Mouse (Mus musculus): ENCODE measurements at regions not wholly inside any gene's neighbourhood (a gene's known extent, or its start where the extent isn't known, plus 50 kb on each side); places are given as distances from the start of the nearest gene placed in this dataset.
"Not testable (repeated sequence)": the region's sequence is repeated elsewhere in the genome, so short reads cannot be mapped to it uniquely, and the experiment has no call there.

- H3K36me3 ChIP-seq (replicated peaks; ENCODE audit: control insufficient read depth, insufficient read depth, low read length): no peaks in the 10 kb centered on the region
- H3K4me3 ChIP-seq (ENCODE audit: low read depth, low read length): no peak overlapping the region
- H3K9ac ChIP-seq (replicated peaks; ENCODE audit: low read depth, low read length): no peak overlapping the region; the same call in 1 of the 2 replicates
- TF ChIP-seq EP300 (IDR thresholded peaks at IDR 0.05; ENCODE audit: low read depth) (no peak), CTCF (IDR thresholded peaks at IDR 0.05; ENCODE audit: low read depth) (no peak)
- H3K4me1 ChIP-seq (ENCODE audit: control insufficient read depth, insufficient read depth): no peaks in the 10 kb centered on the region
- H3K4me2 ChIP-seq (ENCODE audit: low read depth, low read length): no peak overlapping the region
- H3K27me3 ChIP-seq (ENCODE audit: control insufficient read depth, insufficient read depth, low read length): no peaks in the 10 kb centered on the region
- ATAC-seq (ENCODE audit: insufficient read depth, low read depth) (no peak), DNase-seq (ENCODE audit: low spot score) (no peak)
- H3K9me3 ChIP-seq (replicated peaks; ENCODE audit: control insufficient read depth, low read length): no peaks in the 10 kb centered on the region
- WGBS: 59% methylated on average over 2 of the region's 2 CpGs
- H3K27ac ChIP-seq (ENCODE audit: low read depth): no peak overlapping the region
Observed at GRCm38 (mm10) chr5:3247333-3247732, 94.0 kb upstream of the Cdk6 start.

DNA sequence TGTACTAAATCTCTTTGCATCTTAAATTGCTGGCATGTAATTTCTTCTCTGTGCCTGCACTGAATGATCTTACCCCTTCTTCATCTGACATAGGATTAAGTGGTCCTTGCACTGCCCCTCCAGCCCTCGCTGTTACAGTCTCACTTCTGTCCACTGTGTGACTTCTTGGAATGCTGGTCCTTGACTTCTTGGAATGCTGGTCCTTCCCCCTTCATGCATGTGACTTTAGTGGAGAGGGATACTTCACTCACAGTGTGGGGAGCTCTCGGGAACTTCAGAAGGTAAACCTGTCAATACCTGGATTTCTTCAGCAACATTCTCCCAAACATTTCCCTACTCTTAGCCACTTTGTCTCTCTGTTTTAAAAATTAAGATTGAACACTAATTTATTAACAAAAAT, 91.0 kb upstream of the Cdk6 start:
- 76% methylated on average over 2 of the region's 2 CpGs for WGBS
- H3K4me2 ChIP-seq (ENCODE audit: low read depth, low read length): no peak overlapping the region
- DNase-seq (ENCODE audit: low spot score) (no peak), ATAC-seq (ENCODE audit: insufficient read depth, low read depth) (no peak)
- no peaks in the 10 kb centered on the region for H3K4me1 ChIP-seq (ENCODE audit: control insufficient read depth, insufficient read depth)
- no peaks in the 10 kb centered on the region for H3K27me3 ChIP-seq (ENCODE audit: control insufficient read depth, insufficient read depth, low read length)
- H3K36me3 ChIP-seq (replicated peaks; ENCODE audit: control insufficient read depth, insufficient read depth, low read length): no peaks in the 10 kb centered on the region
- H3K27ac ChIP-seq (ENCODE audit: low read depth): no peak overlapping the region
- no peak overlapping the region for H3K4me3 ChIP-seq (ENCODE audit: low read depth, low read length)
- no peak overlapping the region for H3K9ac ChIP-seq (replicated peaks; ENCODE audit: low read depth, low read length)
- no peaks in the 10 kb centered on the region for H3K9me3 ChIP-seq (replicated peaks; ENCODE audit: control insufficient read depth, low read length)
- no peak for TF ChIP-seq EP300 (IDR thresholded peaks at IDR 0.05; ENCODE audit: low read depth)
- TF ChIP-seq CTCF (IDR thresholded peaks at IDR 0.05; ENCODE audit: low read depth): no peak

- no peak overlapping the region for H3K27ac ChIP-seq (ENCODE audit: low read depth)
- no peaks in the 10 kb centered on the region for H3K9me3 ChIP-seq (replicated peaks; ENCODE audit: control insufficient read depth, low read length)
- H3K9ac ChIP-seq (replicated peaks; ENCODE audit: low read depth, low read length): no peak overlapping the region
- ATAC-seq (ENCODE audit: insufficient read depth, low read depth) (no peak), DNase-seq (ENCODE audit: low spot score) (no peak)
- no peak overlapping the region for H3K4me2 ChIP-seq (ENCODE audit: low read depth, low read length)
- WGBS: 72% methylated on average over 1 of the region's 1 CpGs
- no peaks in the 10 kb centered on the region for H3K27me3 ChIP-seq (ENCODE audit: control insufficient read depth, insufficient read depth, low read length)
- H3K36me3 ChIP-seq (replicated peaks; ENCODE audit: control insufficient read depth, insufficient read depth, low read length): no peaks in the 10 kb centered on the region
- no peak overlapping the region for H3K4me3 ChIP-seq (ENCODE audit: low read depth, low read length)
- TF ChIP-seq EP300 (IDR thresholded peaks at IDR 0.05; ENCODE audit: low read depth) (no peak), CTCF (IDR thresholded peaks at IDR 0.05; ENCODE audit: low read depth) (no peak)
- H3K4me1 ChIP-seq (ENCODE audit: control insufficient read depth, insufficient read depth): 0 out of 2 replicates have a peak, but pooled peaks cover 4% of the 10 kb centered on the region
Observed at GRCm38 (mm10) chr5:3260289-3260688, 81.0 kb upstream of the Cdk6 start.

- not testable (repeated sequence) for H3K27me3 ChIP-seq (ENCODE audit: control insufficient read depth, insufficient read depth, low read length); H3K27ac ChIP-seq (ENCODE audit: low read depth); H3K36me3 ChIP-seq (replicated peaks; ENCODE audit: control insufficient read depth, insufficient read depth, low read length); ATAC-seq (ENCODE audit: insufficient read depth, low read depth); H3K4me2 ChIP-seq (ENCODE audit: low read depth, low read length); H3K9me3 ChIP-seq (replicated peaks; ENCODE audit: control insufficient read depth, low read length); H3K4me1 ChIP-seq (ENCODE audit: control insufficient read depth, insufficient read depth); H3K4me3 ChIP-seq (ENCODE audit: low read depth, low read length); H3K9ac ChIP-seq (replicated peaks; ENCODE audit: low read depth, low read length); DNase-seq (ENCODE audit: low spot score)
- 40% methylated on average over 8 of the region's 8 CpGs for WGBS
Observed at GRCm38 (mm10) chr5:3264988-3265738, 76.1 kb upstream of the Cdk6 start.

DNA sequence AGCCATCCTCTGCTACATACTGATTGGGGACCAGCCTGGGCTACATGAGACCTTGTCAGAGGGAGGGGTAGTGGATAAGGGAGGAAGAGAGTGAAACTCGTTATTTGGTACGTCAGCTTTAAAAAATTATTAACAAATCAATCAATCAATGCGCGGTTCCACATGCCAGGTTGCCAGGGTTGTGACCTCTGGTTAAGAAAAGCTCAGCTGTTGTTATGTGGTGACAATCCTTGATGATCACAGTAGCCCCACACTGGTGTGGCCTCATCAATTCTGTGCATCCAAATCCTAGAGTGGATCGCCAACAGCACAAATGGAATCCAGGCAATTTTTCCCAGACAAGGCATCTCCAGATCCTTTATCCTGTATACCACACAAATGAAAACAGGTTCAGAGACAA, 74.3 kb upstream of the Cdk6 start:
- no peak for DNase-seq (ENCODE audit: low spot score)
- H3K9me3 ChIP-seq (replicated peaks; ENCODE audit: control insufficient read depth, low read length): no peaks in the 10 kb centered on the region
- H3K4me3 ChIP-seq (ENCODE audit: low read depth, low read length): no peak overlapping the region
- no peaks in the 10 kb centered on the region for H3K36me3 ChIP-seq (replicated peaks; ENCODE audit: control insufficient read depth, insufficient read depth, low read length)
- H3K27ac ChIP-seq (ENCODE audit: low read depth): no peak overlapping the region
- H3K9ac ChIP-seq (replicated peaks; ENCODE audit: low read depth, low read length): no peak overlapping the region
- 90% methylated on average over 5 of the region's 5 CpGs for WGBS
- peaks cover 10% of the 10 kb centered on the region for H3K4me1 ChIP-seq (ENCODE audit: control insufficient read depth, insufficient read depth)
- no peak overlapping the region for H3K4me2 ChIP-seq (ENCODE audit: low read depth, low read length)
- TF ChIP-seq EP300 (IDR thresholded peaks at IDR 0.05; ENCODE audit: low read depth): no peak
- no peak for TF ChIP-seq CTCF (IDR thresholded peaks at IDR 0.05; ENCODE audit: low read depth)
- no peak for ATAC-seq (ENCODE audit: insufficient read depth, low read depth)
- no peaks in the 10 kb centered on the region for H3K27me3 ChIP-seq (ENCODE audit: control insufficient read depth, insufficient read depth, low read length)

- no peaks in the 10 kb centered on the region for H3K27me3 ChIP-seq (ENCODE audit: control insufficient read depth, insufficient read depth, low read length)
- peak; percentile 51 for DNase-seq (ENCODE audit: low spot score)
- no peak overlapping the region for H3K27ac ChIP-seq (ENCODE audit: low read depth)
- H3K36me3 ChIP-seq (replicated peaks; ENCODE audit: control insufficient read depth, insufficient read depth, low read length): no peaks in the 10 kb centered on the region
- H3K4me2 ChIP-seq (ENCODE audit: low read depth, low read length): peak overlapping the region; percentile 0; the same call in 1 of the 2 replicates
- no peak overlapping the region for H3K4me3 ChIP-seq (ENCODE audit: low read depth, low read length)
- no peaks in the 10 kb centered on the region for H3K9me3 ChIP-seq (replicated peaks; ENCODE audit: control insufficient read depth, low read length)
- H3K9ac ChIP-seq (replicated peaks; ENCODE audit: low read depth, low read length): no peak overlapping the region
- WGBS: 27% methylated on average over 7 of the region's 7 CpGs
- TF ChIP-seq EP300 (IDR thresholded peaks at IDR 0.05; ENCODE audit: low read depth): no peak
- no peak for TF ChIP-seq CTCF (IDR thresholded peaks at IDR 0.05; ENCODE audit: low read depth)
- peaks cover 8% of the 10 kb centered on the region for H3K4me1 ChIP-seq (ENCODE audit: control insufficient read depth, insufficient read depth)
- ATAC-seq (ENCODE audit: insufficient read depth, low read depth): peak; percentile 66
Observed at GRCm38 (mm10) chr5:3269760-3270159, 71.5 kb upstream of the Cdk6 start.

DNA sequence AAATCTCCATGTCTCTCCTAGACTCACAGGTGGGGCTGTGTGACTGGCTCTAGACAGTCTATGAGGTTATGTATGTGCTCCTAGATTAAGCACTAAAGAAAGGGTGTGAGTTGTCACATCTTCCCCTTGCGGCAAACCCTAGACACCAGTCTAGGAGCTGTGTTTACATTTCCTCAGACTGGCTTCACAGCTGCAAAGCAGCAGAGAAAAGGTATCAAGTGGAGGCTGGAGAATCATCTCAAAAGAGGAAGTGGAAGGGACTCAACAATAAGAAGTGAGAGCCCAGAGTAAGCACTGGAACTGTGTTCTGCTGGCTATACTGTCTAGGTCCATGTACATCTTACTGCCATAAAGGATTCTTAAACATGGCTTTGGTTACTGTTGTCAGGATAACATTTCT, 68.1 kb upstream of the Cdk6 start:
- H3K4me1 ChIP-seq (ENCODE audit: control insufficient read depth, insufficient read depth); H3K27ac ChIP-seq (ENCODE audit: low read depth); H3K4me3 ChIP-seq (ENCODE audit: low read depth, low read length); H3K4me2 ChIP-seq (ENCODE audit: low read depth, low read length); ATAC-seq (ENCODE audit: insufficient read depth, low read depth); H3K9ac ChIP-seq (replicated peaks; ENCODE audit: low read depth, low read length); DNase-seq (ENCODE audit: low spot score); H3K9me3 ChIP-seq (replicated peaks; ENCODE audit: control insufficient read depth, low read length); H3K27me3 ChIP-seq (ENCODE audit: control insufficient read depth, insufficient read depth, low read length); H3K36me3 ChIP-seq (replicated peaks; ENCODE audit: control insufficient read depth, insufficient read depth, low read length): not testable (repeated sequence)
- WGBS: 81% methylated on average over 1 of the region's 1 CpGs

GRCm38 (mm10) chr5:3277241-3277640, 64.0 kb upstream of the Cdk6 start:
- H3K9ac ChIP-seq (replicated peaks; ENCODE audit: low read depth, low read length); H3K9me3 ChIP-seq (replicated peaks; ENCODE audit: control insufficient read depth, low read length); ATAC-seq (ENCODE audit: insufficient read depth, low read depth); H3K4me3 ChIP-seq (ENCODE audit: low read depth, low read length); H3K27ac ChIP-seq (ENCODE audit: low read depth); H3K4me1 ChIP-seq (ENCODE audit: control insufficient read depth, insufficient read depth); H3K27me3 ChIP-seq (ENCODE audit: control insufficient read depth, insufficient read depth, low read length); H3K4me2 ChIP-seq (ENCODE audit: low read depth, low read length); H3K36me3 ChIP-seq (replicated peaks; ENCODE audit: control insufficient read depth, insufficient read depth, low read length); DNase-seq (ENCODE audit: low spot score): not testable (repeated sequence)
- WGBS: 87% methylated on average over 16 of the region's 16 CpGs

All from heart, postnatal 0 days (tissue).